Mouse (Mus musculus): Measurements from ENCODE around the gene Tnnt2.

The Tnnt2 gene

DNA sequence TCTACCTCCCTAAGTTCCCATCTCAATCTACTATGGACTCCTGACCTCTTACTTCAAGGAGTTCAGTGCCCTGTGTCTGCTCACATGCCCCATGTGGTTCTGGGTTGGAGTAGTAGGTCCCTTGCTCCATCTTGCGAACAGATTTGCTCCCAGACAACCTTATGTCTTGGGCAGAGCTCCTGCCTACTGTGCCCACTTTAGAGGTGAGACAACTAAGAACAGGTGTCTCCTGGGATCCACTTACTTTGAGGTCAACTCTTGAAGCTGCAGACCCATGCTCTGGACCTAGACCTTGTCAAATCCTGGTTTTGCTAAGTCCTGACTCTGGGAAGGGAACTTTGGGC is 19.2 kb downstream of the Tnnt2 start:
- no peak for DNase-seq (ENCODE audit: low read depth, low spot score)

DNA sequence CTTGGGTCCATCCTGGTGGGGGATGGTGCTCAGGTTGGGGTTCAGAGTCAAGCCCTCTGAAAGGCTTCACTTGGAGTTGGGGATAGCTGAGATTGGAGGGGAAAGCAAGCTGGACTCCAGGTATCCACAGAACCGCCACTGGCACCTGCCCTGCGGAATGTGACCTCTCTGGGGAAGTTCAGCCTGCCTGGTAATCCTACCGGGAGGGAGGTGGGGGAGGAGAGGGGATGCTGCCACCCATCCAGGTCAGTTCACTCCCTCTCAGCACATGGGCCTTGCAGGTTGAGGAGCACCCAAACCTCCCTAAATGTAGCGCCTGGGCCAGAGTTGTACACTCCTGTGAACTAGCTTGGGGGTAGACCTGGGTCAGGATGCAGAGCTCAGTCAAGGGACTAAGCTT is 19.9 kb downstream of the Tnnt2 start:
- no peak for DNase-seq (ENCODE audit: low read depth, low spot score)

DNA sequence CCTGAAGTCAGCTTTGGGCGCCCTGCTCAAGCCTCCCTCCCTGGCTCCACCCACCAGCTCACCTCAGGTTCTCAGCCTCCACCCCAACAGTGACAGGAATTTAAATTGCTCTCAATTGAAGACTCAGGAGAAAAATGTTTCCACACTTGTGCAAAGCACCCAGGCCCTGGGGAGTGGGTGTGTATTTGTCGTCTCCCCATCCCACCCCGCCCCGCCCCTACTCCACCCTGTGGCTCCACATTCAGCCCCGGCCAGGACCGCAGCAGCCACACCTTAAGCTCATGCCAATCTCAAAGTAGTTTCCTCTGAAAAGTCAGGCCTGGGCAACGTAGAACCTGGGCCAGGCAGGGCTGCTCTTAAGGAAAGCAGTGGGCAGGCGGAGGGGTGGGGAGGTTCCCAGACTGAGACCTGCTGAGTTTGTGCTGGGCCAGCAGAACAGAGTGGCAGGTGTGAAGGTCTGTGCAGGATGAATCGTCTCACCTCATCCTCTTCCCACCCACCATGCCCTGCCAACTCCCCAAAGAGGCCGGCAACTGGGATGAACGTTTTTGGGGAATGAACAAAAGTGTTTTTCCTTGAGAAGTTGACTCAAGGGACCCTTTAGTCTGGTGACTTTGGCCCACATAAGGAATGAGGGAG is 21.1 kb downstream of the Tnnt2 start:
- DNase-seq (ENCODE audit: low read depth, low spot score) = no peak

DNA sequence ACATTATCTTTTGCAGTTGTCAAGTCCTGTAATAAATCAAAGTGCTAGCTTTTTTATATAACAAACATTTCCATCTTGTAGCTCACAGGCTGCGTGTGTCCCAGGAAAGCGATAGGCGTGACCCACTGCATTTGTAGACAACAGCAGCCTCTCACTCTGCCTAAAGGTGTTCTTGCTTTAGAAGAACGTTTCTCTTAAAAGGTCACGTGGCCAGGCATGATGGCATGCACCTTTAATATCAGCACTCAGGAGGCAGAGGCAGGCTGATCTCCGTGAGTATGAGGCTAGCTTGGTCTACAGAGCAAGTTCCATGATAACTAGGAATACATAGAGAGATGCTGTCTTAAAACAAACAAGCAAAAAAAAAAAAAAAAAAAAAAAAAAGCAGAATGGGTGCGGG is 22.4 kb downstream of the Tnnt2 start:
- no peak for DNase-seq (ENCODE audit: low read depth, low spot score)

DNA sequence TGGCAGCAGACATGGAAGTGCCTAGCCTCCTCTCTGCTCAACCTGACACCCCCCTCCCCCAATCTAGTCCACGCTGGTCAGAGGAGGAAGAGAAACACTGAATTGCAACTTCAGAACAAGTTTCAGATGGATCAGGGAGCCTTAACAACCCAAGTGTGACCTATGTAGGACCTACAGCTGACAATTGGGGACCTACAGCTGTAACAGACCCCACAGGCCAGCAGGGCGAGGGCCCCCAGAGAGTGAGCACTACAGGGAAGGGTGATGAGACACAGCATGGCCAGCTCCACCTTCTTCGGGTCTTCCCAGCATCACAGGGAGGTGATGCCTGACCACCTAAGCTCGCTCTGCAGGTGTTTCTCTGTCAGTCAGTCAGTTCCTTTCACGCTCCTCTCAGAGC is 24.9 kb downstream of the Tnnt2 start:
- DNase-seq (ENCODE audit: low read depth, low spot score) = no peak

DNA sequence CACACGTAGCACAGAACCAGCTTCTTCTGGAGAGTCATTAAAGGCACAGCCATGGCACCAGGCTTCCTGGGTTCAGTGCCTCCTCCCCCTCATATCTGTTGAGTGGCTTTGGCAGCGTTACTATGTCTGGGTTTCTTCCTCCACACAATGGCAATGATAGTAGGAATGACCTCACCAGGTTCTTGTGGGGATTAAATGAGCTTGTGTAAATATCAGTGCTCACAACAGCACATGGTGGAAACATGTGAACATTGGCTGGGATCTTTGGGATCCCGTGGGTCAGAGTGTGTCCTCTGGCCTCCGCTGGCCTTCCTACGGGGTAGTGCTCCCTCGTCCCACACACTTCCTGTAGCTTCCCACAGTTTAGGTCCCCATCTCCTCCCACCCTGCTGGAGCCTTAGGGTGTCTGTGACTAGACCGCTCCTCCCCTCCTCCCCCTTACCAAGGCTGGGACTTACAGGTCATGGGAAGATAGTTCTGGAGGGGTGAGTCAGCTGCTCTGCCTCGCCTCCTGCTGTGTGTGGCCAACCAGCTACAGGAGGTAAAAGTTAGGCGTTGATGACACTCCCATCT is 25.9 kb downstream of the Tnnt2 start:
- DNase-seq (ENCODE audit: low read depth, low spot score) = peak; percentile 91

DNA sequence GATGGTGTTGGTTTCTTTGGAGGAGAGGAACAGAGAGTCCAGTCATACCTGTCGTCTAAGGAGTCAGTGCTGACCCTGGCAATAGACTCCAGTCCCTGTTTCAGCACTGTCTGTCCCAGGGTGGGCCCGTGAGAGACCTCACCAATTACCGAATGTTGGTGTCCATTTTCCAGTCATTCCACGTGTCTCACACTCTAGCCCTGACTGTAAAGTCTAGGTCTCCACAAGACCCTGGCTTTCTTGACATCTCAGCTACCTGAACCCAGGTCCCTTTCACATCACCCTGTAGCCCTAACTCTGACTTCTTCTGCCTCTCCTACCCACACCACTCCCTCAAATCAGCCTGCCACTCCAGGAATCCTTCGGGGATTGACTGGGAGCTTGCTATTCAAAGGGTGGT is 26.4 kb downstream of the Tnnt2 start:
- DNase-seq (ENCODE audit: low read depth, low spot score) = no peak

DNA sequence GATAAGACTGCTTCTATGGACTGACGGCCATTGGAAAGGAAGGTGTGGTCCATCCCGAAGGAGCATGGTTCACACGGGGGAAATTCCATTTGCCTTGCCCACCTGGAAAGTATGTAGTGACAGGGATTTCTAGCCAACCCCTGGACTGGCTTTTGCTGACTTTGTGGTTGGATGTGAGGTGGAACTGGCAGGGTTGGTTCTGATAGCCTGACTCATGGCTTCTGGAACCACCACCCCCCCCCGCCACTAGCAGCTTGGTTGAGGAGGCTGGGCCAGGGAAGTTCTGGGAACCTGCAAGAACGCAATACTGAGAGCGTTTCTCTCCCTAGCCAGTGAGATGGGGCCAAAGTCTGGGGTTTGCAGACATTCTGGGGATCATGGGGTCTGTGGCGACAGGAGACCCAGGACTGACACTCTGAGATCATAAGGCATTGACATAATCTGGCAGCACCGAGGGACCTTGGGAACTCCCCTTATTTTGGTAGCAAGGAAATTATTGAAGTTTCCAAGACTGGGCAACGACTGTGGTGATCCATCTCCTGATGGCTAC is 27.7 kb downstream of the Tnnt2 start:
- DNase-seq (ENCODE audit: low read depth, low spot score) = peak; percentile 72

DNA sequence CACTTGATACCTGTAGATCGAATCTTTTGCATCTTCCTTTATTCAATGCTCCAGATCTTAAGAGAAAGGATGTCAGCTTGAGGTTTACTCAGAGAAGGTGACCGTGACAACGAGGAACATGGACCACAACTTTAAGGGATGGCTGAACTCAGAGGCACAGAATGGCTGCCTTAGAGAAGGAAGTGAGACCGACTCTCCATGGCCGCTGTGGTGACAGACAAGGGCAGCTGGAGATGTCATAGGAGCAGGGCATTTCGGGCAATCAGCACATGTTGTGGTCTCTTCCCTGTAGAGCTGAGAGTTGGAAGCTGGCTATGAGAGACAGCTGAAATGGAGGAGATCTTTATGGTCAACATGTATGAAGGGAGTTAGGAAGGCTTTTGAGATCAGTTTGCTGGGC is 28.7 kb downstream of the Tnnt2 start:
- DNase-seq (ENCODE audit: low read depth, low spot score) = no peak

DNA sequence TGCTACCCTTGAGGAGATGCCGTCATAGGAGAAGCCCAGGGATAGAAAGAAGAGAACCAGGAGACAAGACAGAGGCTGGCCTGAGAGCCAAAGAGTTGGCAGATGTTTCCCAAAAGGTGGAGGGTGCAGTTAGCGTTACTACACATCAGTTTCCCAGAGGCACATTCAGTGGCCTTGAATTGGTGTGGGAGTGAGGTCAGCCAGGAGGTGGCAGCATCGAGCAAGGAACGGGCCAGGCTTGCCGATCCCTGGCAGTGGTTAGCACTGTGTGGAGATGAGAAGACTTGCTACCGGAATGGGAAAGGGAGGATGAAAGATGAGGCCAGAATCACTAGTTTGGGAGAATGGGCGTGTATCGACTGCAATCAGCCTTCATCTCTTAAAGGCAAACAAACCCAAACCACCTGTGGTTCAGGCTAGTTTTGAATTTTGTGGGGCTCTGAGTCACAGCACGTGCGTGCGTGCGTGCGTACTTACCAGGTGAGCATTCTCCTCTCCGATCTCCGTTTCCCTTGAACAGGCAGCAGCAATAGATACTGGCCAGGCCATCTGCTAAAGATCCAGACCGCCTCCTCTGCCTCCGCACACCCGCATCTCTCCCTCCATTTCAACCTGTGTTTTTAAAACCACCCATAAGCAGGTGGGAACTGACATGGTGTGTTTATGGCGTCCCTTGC is 29.5 kb downstream of the Tnnt2 start:
- peak; percentile 91 for DNase-seq (ENCODE audit: low read depth, low spot score)

DNA sequence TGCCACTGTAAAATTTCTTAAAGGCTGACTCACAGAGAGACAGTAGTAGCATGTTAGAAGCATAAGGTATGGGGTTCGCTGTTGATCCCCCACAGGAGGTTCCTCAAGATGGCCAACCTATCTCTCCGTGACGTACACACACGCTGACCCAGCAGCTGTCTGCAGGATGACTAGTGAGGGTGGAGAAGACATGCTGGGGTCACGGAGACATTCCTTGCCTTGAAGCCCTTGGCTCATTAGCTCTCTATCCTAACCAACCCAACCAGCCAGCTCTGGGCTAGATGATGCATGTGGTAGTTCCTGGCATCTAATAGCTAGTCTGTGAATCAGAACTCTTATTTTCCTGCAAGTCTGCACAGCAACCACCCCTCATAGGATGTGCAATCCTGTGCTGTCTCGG is 32.4 kb downstream of the Tnnt2 start:
- no peak for DNase-seq (ENCODE audit: low read depth, low spot score)

DNA sequence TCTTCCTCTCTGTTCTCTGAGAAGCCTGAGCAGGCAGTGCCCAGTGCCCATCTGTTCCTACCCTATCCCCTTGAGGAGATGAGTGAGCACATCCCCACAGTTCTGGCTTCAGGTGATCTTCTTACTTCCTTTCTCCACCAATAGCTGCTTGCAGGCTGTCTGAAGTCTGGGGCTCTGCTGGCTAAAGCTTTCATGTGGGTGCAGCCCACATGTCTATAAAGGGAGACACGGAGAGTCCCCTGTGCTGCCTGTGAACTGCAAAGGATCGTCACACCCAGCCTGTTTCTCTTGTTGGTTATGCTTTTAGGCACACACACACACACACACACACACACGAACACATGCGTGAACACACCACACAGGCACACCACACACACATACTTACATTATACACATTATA is 36.8 kb downstream of the Tnnt2 start:
- no peak for DNase-seq (ENCODE audit: low read depth, low spot score)

DNA sequence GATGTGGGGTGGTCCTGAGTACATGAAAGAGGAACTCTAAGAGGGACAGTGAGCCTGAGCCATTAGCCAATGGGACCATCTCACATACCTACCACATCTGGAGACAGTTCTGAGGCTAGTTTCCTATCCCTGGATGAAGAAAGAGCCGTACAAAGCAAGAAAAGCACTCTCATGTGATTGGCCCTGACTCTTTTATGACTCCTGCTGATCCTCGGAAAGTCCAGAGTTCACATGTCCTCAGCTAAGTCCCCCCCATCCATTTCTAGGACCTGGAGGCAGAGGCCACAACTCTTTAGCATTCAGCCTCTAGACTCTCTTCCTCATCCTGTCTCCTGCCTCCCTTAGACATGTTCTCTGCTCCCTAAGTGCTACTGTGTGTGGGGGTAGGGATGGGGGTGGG is 41.1 kb downstream of the Tnnt2 start:
- DNase-seq (ENCODE audit: low read depth, low spot score) = no peak

DNA sequence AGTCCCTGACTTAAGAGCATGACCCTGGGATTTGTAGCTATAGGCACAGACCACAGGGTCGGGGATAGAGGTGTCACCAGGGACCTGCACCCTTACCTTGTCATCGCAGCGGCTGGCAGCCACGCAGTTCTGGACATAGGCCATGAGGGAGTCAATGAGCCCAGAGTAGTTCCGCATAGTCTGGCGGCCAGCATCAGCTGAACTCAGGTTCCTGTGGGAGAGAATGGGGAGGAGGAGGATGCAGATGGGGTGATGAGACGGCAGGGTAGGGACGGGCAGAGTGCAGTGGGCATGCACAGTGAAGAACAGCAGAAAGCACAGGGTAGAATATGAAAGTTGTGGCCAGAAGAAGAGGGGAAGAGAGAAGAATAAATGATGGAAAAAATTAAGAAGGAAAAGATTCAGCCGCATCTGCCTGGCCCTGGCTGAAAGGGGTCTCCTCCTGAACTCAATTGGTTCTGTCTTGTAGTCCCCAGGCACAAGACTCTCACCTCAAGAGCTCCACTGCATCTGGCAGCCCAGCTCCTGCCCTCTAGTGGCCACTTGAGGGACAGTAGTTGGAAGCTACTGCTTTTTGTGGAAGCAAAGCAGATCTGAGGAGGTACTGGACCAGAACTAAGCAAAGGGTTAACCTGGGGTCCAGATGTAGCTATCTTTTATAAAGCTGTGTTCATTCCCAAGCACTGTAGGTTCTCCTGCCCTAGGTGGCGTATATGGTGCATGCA is 46.4 kb downstream of the Tnnt2 start:
- DNase-seq (ENCODE audit: low read depth, low spot score) = peak; percentile 72

DNA sequence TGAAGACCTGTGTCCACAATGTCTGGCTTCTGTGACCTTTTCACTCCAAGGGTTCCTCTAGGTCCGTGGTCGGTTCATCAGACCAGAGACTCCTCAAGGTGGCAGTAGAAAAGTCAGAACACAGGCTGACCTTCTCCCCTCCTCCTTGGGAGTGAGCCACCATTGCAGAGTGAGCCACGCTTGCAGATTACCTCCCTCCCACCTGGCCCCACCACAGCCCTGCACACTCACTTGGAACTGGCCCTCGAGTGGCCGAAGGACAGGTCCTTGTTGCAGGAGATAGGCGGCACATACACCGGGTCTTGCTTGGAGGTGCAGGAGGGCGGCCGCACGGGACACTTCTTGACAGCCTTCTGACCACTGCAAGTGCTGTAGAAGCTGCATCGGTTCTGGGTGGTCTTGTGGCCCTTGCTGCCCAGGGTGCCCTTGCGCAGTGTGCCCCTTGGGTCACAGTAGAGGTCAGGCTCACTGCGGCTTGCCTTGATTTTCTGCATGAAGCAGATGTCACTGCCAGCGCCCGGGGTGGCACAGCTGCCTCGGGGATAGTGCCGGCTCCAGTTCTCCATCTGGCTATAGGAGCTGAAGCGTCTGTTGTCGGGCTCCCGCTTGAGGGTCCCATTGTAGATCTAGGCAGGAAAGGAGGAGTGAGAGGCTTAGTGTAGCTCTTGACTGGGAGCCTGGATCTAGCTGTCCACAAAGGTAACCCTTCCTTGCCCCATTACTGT is 53.5 kb downstream of the Tnnt2 start:
- DNase-seq (ENCODE audit: low read depth, low spot score) = no peak

DNA sequence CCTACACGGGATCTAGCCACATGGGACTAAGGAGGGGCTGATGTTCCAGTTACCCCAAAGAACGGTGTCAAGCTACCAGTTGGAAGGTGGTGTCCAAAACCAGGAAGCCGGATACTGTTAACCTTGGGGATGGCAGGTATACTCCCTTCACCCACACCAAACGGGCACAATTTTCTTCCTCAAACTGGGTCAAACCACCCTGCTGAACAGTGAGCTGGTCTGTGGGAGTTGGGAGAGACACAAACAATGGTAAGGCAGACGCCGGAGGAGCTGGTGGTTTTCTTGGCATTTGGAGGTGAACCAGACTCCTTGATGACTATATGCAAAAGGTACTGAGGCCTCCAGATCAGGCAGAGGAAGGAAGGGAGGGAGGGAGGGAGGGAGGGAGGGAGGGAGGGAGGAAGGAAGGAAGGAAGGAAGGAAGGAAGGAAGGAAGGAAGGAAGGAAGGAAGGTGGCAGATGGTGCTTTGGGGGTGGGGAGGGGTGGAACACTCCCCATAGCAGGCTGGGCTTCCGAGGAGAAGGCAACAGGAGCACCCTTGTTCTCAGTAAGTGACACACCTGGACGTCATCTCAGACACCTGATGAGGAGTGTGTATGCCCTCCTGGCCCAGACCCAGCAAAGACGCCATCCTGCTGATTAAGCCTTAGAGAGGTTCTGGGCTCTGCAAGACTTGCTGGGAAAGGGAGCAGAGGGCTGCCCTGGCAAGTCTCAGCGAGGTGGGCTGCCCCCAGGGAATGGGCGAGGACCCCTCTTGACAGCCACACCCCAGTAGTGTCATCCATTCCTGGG is 55.5 kb downstream of the Tnnt2 start:
- DNase-seq (ENCODE audit: low read depth, low spot score) = no peak

DNA sequence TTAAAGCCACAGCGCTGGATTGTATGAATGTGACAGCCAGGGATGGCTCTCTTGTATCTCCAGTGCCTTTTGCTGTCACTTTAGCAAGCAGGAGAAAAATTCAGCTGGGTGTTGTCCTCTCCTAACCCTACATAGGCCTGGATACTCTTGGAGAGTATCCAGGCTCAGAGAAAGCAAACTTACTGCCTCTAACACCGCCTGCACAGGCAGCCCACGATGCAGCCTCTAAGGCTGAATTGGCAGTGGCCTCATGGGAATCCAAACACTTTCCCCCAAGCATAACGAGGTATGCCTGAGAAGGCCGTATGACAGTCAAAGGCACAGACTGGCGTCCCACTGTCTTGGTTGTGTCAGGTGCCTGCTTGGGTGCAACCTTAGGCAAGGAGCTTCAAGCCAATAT is 56.1 kb downstream of the Tnnt2 start:
- DNase-seq (ENCODE audit: low read depth, low spot score) = no peak

DNA sequence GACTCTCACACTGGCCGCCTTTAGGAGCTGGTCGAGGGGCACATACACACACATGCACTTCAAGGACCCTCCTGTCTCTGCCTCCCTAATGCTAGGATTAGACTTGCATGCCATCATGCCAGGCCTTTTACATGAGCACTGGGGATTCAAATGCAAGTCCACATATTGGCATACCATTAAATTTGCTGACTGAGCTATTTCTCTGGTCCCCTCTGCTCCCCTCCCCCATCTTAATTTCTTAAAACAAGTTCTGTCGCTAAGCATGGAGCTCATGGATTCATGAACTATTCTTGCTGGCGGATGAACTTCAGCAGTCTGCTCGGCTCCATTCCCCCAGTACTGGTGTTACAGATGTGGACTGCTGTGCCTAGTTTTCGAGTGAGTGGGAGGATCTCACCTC is 56.6 kb downstream of the Tnnt2 start:
- no peak for DNase-seq (ENCODE audit: low read depth, low spot score)

DNA sequence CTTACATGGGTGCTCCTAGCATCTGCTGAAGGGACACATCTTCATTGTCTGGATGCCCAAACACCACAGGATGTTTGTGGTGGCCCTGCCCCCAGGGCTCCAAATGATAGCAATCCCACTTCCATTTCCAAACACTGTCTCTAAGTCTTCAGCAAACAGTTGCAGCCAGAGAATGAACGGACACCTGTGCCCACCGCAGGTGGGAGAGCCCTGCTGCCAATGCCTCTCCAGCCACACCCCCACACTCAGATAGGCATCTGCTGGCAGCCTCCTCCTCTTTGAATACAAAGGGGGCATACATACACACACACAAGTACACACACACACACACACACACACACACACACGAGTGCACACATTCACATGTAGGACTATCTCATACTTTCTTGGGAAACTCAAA is 57.2 kb downstream of the Tnnt2 start:
- DNase-seq (ENCODE audit: low read depth, low spot score) = no peak

DNA sequence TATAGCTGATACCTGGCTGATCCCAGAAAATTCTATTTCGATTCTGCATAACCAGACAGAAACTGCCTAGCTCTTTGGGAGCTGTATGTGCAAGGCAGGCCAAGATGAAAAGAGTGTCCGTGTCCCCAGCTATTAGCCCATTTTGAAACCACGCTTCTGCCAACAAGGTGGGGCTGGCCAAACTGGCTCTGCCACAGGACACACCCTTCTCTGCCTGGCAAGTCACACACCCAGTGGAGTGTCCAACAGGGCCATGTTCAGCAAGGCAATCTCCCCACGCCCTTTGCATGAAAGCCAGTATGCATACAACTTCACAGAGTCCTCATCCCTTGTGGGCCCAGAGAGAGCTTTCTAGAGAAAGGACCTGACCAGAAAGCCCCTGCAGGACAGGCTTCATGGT is 59.2 kb downstream of the Tnnt2 start:
- DNase-seq (ENCODE audit: low read depth, low spot score) = no peak

DNA sequence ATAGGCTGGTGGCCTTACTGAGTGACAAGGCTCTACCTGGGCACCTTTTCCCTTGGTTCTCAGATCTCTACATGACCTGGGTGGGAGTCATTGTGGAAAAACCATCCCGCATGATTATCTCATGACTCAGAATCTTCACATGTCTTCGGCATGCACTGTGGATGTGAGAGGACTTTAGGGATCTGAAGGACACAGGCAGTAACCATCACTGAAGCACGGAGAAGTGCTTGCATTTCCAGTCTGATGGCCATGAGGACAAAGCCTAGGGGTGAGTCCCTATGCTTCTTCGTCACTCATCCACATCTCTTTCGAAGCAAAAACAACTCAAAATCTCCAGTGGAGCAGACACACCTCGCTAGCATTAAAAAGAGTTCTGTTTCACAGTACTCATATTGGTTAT is 63.1 kb downstream of the Tnnt2 start:
- DNase-seq (ENCODE audit: low read depth, low spot score) = no peak

All from 3T3-L1 (cell line).